Comparison of ENCODE assay signal across 8 mouse cellular contexts in genomic region chrX:136639754-136640153, GRCm38 (mm10). TPM values are rescaled to one million over a fixed set of nuclear protein-coding genes. Genes with fewer than 3 reads are reported as not detected.
DNase-seq lines count a peak whose midpoint lies in the region; ATAC-seq and TF ChIP-seq lines count a peak whose summit lies in the region.
"Had no signal": no experiment of that assay in that cellular context is flagged by ENCODE, and none has a peak within 500 bp of the region (broad histone marks: within the 10 kb centered on the region; RNA-seq: fewer than 3 reads in every experiment).

No protein-coding gene starts in this region.

- WGBS in forebrain, postnatal 0 days: 31% methylated on average over 6 of the region's 6 CpGs
- 20% methylated on average over 4 of the region's 6 CpGs for WGBS in intestine, embryonic 16.5 days

- H3K27me3 ChIP-seq in MEL (ENCODE audit: control insufficient read depth in 1 of 2, insufficient read depth in 2 of 2, low read length in 2 of 2): no peaks in the 10 kb centered on the region; a peak in 1 of 4 replicates
- no peaks in the 10 kb centered on the region for H3K27me3 ChIP-seq in forebrain, postnatal 0 days (ENCODE audit: insufficient read depth, low read length)
- H3K27me3 ChIP-seq in intestine, embryonic 16.5 days (replicated peaks; ENCODE audit: control insufficient read depth, insufficient read depth, low read length): no peaks in the 10 kb centered on the region
- H3K27me3 ChIP-seq: megakaryocyte, embryonic 14.5 days had no signal

- no peak for TF ChIP-seq RAD21 in MEL (IDR thresholded peaks at IDR 0.05; ENCODE audit: low read depth, low read length)

- no peaks in the 10 kb centered on the region for H3K36me3 ChIP-seq in MEL (ENCODE audit: control insufficient read depth in 1 of 2, insufficient read depth in 2 of 2, low read length in 2 of 2)
- no peaks in the 10 kb centered on the region for H3K36me3 ChIP-seq in forebrain, postnatal 0 days (ENCODE audit: insufficient read depth)
- no peaks in the 10 kb centered on the region for H3K36me3 ChIP-seq in intestine, embryonic 16.5 days (ENCODE audit: control insufficient read depth, insufficient read depth, low read length)

- no peaks in the 10 kb centered on the region for H3K4me1 ChIP-seq in MEL (ENCODE audit: control insufficient read depth in 1 of 2, insufficient read depth in 2 of 2, low read length in 2 of 2)
- no peaks in the 10 kb centered on the region for H3K4me1 ChIP-seq in forebrain, postnatal 0 days (ENCODE audit: insufficient read depth)
- H3K4me1 ChIP-seq in intestine, embryonic 16.5 days (ENCODE audit: control insufficient read depth, insufficient read depth, low read length): no peaks in the 10 kb centered on the region
- H3K4me1 ChIP-seq: megakaryocyte, embryonic 14.5 days had no signal

- no peak for TF ChIP-seq CTCF in MEL (IDR thresholded peaks at IDR 0.05 in 2 of 3, conservative IDR thresholded peaks at IDR 0.05 in 1 of 3; ENCODE audit: control insufficient read depth in 1 of 3, insufficient read depth in 1 of 3, low read depth in 2 of 3, low read length in 3 of 3, poor library complexity in 1 of 3, severe bottlenecking in 1 of 3)
- TF ChIP-seq CTCF in forebrain, postnatal 0 days (IDR thresholded peaks at IDR 0.05; ENCODE audit: low read depth): no peak

- DNase-seq in CD4-positive helper T cell, adult 2 months (ENCODE audit: low read depth, low spot score): peak; percentile 57
- peak; percentile 20 for DNase-seq in MEL (ENCODE audit: low read depth, low spot score)
- DNase-seq in forebrain, postnatal 0 days: peak; percentile 79
- peak; percentile 47 for DNase-seq in lung, postnatal 10 days
- DNase-seq in ovary, postnatal 36 days (ENCODE audit: low spot score): no peak

- no peak for TF ChIP-seq POLR2A in MEL (IDR thresholded peaks at IDR 0.05; ENCODE audit: control insufficient read depth in 1 of 2, insufficient read depth in 1 of 2, low read depth in 1 of 2, low read length in 2 of 2, poor library complexity in 1 of 2)

- H3K4me3 ChIP-seq in MEL (ENCODE audit: control insufficient read depth in 1 of 2, insufficient read depth in 1 of 2, low read depth in 2 of 2, low read length in 2 of 2): no peak overlapping the region
- no peak overlapping the region for H3K4me3 ChIP-seq in forebrain, postnatal 0 days (ENCODE audit: low read depth, low read length)
- H3K4me3 ChIP-seq in intestine, embryonic 16.5 days (ENCODE audit: low read length): no peak overlapping the region
- H3K4me3 ChIP-seq: megakaryocyte, embryonic 14.5 days had no signal

- no peak overlapping the region for H3K27ac ChIP-seq in MEL (ENCODE audit: control insufficient read depth, low read depth, low read length)
- no peak overlapping the region for H3K27ac ChIP-seq in forebrain, postnatal 0 days (ENCODE audit: low read depth, low read length)
- no peak overlapping the region for H3K27ac ChIP-seq in intestine, embryonic 16.5 days (ENCODE audit: low read length)

- H3K79me2 ChIP-seq in MEL (ENCODE audit: control insufficient read depth, insufficient read depth, low read length, poor library complexity): no peaks in the 10 kb centered on the region

- no peaks in the 10 kb centered on the region for H3K9me3 ChIP-seq in MEL (replicated peaks; ENCODE audit: insufficient read depth, low read length)
- no peaks in the 10 kb centered on the region for H3K9me3 ChIP-seq in forebrain, postnatal 0 days (ENCODE audit: low read length)
- no peaks in the 10 kb centered on the region for H3K9me3 ChIP-seq in intestine, embryonic 16.5 days (ENCODE audit: control insufficient read depth, low read length)
- H3K9me3 ChIP-seq: megakaryocyte, embryonic 14.5 days had no signal

- TF ChIP-seq EP300 in MEL (IDR thresholded peaks at IDR 0.05; ENCODE audit: low read depth in 1 of 2, low read length in 2 of 2): no peak

- H3K4me2 ChIP-seq in forebrain, postnatal 0 days (ENCODE audit: low read depth): 0 out of 2 replicates have a peak overlapping the region, but pooled peaks have one; percentile 8
- H3K4me2 ChIP-seq in intestine, embryonic 16.5 days (ENCODE audit: low read depth, low read length): no peak overlapping the region

- ATAC-seq in forebrain, postnatal 0 days: peak; percentile 87
- no peak for ATAC-seq in intestine, embryonic 16.5 days
- ATAC-seq in megakaryocyte, adult 5-6 weeks (ENCODE audit: poor library complexity, severe bottlenecking): no peak

- H3K9ac ChIP-seq in MEL (ENCODE audit: control insufficient read depth, low read depth, low read length, poor library complexity, severe bottlenecking): no peak overlapping the region
- no peak overlapping the region for H3K9ac ChIP-seq in forebrain, postnatal 0 days
- no peak overlapping the region for H3K9ac ChIP-seq in intestine, embryonic 16.5 days (ENCODE audit: low read depth, low read length)

TF ChIP-seq in MEL, 35 proteins besides CTCF, POLR2A, EP300 and RAD21:
- TF ChIP-seq GATA1 (IDR thresholded peaks at IDR 0.05; ENCODE audit: low read depth, low read length): 0 out of 2 replicates have a peak, but pooled peaks have one; percentile 9
- no peak for TF ChIP-seq MAFK (IDR thresholded peaks at IDR 0.05; ENCODE audit: borderline replicate concordance, low read depth, low read length)

RNA-seq across cellular contexts. Expression of gene Tceal3, which starts 49.1 kb away (rescaled TPM):
- total RNA-seq in MEL (2012; rRNA removed): not detected in 2 replicates
- polyA plus RNA-seq in MEL (2012; ENCODE audit: insufficient read depth in 1 of 2, insufficient read length in 2 of 2, low read depth in 1 of 2, low replicate concordance in 2 of 2, missing spikeins in 1 of 2): not detected
- total RNA-seq in forebrain, postnatal 0 days (2014; rRNA removed): 47.3 and 49.8 TPM in 2 replicates
- polyA plus RNA-seq in forebrain, postnatal 0 days (2015; fragmentation: Nextera tagmentation; extraction: Ambion mirVana): 78.4 and 81.2 TPM in 2 replicates
- polyA plus RNA-seq in intestine, embryonic 16.5 days (2015; fragmentation: Nextera tagmentation; extraction: Ambion mirVana): 5.6 and 5.9 TPM in 2 replicates
- not detected in 2 replicates for total RNA-seq in megakaryocyte, adult 5-6 weeks (2015)
- 0.22 TPM in 1 of 2 replicates, not detected in the other for total RNA-seq in megakaryocyte, adult 5-6 weeks (2017)

Comparison
In these comparisons a context has a peak if more than half of its experiments do, and no peak if none do; other contexts are left out.
1. RNA of gene Tceal3, which starts 49.1 kb away (total RNA-seq): 47.3 to 49.8 TPM in forebrain, postnatal 0 days; 0.22 TPM in megakaryocyte, adult 5-6 weeks and not detected in MEL; every median in the first group is over 10 times any median in the second.